Mouse (Mus musculus) adrenal gland, postnatal 36 days (tissue): ENCODE measurements around the gene Hnrnpa3. TPM values are rescaled to one million over a fixed set of nuclear protein-coding genes. Genes with fewer than 3 reads are reported as not detected.

Experiments used
- DNase-seq, 2 experiments: peaks; one replicate each; pipeline ENCODE4 v3.0.0; 2021; ENCODE audit warnings: mixed read lengths in 1 of 2
- microRNA-seq: library from miRNA; unstranded; fragments of <30 nt; microRNA quantifications from one replicate; pipeline ENCODE4 v1.2.0, GENCODE M21; 2021
- total RNA-seq, 2 experiments: library from RNA; stranded (reverse); gene quantifications; 2 replicates each; pipeline ENCODE4 v1.2.3; 2021

The Hnrnpa3 gene
- total RNA-seq, 2 experiments from 2014 or later, result 389 to 435 TPM

DNA sequence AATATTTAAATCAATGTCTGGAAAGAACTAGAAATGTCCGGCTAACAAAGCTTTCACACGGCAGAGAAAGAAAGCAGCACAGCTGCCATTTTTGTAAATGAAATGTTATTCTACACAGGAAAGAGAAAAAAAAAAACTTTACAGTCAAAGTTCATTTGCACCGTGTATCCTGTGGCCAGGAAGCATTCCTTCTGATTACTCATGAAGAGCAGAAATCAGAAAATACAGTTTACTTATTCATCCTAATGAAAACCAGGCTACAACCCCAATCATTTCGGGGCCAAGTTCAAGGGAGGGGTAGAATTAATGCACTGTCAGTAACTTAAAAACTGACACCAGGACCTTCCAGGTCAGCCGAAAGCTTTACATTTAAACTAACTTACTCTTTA, 43.5 kb downstream of the Hnrnpa3 start:
- DNase-seq, result no peak

DNA sequence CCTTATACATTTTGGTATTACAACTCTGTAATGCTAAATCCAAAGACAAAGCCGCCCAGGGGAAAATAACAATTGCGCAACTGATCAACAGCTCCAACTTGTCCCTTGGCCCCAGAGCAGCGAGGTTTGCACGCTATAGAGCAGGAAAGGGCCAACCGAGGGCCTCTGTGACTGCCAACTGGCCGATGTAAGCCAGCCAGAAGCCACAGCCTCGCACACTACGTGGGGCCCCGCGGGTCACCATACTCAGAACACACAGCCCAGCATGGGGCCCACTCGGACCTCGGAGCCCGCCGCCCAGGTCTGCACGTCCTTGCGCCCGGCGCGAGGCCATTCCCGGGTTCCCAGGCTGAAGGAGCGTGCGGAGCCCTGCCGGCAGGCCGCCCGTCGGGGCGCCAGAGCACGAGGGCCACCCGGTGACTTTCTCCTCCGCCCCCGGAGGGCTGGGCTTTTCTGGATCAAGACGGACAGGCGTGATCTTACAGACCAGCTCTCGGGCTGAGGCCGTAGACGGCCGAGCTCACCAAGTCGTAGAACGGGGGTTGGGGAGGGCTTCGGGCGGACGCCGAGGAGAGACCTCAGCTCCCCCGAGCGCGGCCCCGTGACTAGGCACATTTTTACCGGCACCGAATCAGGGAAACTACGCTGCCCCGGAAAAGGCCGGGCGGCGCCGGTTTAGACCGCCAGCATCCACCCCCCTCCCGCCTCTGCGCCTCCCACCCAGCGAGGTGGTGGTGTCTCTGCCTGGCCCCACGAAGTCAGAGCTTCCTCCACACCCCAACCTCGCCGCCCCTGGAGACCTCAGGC, 44.5 kb downstream of the Hnrnpa3 start:
- peak; percentile 94 to 95 for DNase-seq

DNA sequence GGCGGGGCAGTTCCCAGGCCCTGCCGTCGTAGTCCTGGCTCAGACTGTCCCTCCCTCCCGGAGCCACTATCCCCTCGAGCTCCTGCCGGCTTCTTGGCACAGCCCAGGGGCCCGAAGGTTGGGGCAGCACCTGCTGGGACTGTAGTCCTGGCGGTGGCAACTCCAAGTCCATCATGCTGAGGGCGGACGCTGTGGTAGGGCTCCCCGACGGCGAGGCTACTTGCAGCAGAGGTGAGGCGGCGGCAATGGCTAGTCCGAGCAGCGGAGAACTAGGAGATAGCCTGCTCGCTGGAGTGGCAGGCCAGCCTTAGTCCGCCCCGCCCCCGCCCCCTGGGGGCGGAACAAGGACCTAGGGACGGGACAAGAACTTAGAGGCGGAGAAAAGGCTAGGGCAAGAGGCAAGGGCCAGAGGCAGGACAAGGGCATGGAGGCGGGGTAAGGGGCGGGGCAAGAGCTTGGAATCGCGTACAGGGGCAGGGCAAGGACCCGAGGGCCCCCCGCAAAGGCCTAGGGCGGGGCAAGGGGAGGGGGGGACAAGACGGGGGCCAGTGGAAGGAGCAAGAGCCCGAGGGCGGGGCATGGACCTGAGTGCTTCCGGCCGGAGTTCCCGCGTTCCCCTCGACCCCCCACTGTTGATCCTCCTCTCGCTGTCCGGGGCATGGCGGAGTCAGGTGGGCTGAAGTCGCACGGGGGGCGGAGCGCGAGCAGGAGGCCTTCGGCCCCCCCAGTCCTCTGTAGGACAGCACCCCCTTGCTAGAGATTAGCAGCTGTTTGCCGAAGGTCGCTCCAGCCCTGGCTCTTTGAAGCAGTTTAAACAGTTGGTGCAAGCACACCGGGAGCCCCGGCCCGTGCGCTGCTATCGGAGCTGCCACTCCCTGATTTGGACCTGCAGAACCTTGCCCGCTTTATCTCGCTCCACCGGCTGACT, 45.4 kb downstream of the Hnrnpa3 start, which contains the start of gene Nfe2l2:
TSS of gene Nfe2l2 (minus strand) at position 408 of the 928 bp plus-strand sequence.
- DNase-seq, result peak; percentile 100

DNA sequence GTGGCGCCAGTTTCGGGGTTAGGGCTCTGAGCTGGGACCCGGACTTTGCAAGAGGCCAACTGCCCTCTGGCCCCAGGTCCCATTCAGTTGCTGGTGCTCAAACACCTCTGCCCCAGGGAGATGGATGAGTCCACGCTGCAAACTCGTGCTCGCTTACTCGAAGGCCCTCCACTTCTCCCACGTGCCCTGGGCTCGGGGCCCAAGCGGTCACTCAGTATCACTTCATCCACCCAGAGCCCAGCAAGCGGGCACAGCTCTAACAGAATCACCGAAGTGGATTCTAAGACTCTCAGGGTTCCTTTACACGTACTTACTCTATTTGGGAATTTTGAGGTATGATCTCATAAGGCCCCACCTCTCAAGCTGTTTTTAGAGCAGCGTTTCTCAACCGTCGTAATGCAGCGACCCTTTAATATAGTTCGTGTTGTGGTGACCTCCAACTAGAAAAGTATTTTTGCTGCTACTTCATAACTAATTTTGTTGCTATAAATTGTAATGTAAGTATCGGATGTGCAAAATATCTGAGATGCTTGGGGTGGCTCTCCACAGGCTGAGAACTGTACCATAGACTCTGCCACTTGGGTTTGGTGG, 46.2 kb downstream of the Hnrnpa3 start:
- peak; percentile 68 to 78 for DNase-seq

DNA sequence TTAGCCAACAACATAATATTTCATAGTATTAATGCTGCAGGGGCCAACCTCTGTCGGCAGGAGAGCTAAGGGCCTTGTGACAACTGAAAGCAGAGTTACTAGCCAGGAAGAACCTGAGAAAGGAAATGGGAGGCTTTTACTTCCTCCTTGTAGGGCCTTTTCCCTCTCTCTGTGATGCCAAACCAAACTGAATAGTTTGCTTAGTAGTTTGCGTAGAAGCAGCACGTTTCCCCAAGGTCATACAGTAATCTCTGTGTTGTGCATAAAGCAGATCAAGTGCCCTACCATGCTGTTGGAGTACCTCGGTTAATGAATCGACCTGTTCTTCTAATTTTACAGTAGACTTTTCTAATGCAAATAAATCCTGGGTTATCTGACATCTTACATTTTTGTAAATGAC, 47.4 kb downstream of the Hnrnpa3 start:
- no peak for DNase-seq

DNA sequence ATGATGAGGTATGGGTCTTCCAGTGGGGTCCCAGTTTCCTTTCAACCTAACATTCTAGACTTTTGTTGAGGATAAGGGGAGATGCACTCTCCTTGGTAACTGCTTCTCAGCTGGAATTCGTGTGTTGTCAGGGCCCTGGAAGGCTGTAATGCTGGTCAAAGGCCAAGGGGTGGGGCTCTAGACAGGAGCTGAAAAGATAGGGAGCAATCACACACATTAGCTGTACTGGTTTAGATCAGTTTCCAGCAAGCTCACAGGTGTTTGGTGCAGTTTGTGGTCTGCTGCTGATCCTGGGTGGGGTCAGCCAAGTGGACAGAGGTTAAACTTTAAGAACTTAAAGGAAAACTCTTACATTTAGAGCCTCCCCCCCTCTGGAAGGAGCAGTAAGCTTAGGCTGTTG, 48.4 kb downstream of the Hnrnpa3 start:
- peak in 1 of 2 experiments; percentile 42 for DNase-seq

DNA sequence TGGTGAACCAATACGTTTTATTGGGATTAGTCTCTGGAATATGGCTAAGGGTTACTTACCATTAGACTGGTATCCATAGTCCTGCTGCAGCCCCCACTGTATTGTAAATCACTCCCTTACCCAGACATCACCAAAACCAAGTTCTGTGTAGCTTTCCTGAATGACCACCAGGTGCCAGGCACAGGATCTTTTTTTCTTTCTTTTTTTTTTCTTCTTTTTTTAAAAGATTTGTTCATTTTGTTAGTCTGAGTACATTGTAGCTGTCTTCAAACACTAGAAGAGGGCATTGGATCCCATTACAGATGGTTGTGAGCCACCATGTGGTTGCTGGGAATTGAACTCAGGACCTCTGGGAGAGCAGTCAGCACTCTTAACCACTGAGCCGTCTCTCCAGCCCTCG, 54.0 kb downstream of the Hnrnpa3 start:
- DNase-seq, result no peak

DNA sequence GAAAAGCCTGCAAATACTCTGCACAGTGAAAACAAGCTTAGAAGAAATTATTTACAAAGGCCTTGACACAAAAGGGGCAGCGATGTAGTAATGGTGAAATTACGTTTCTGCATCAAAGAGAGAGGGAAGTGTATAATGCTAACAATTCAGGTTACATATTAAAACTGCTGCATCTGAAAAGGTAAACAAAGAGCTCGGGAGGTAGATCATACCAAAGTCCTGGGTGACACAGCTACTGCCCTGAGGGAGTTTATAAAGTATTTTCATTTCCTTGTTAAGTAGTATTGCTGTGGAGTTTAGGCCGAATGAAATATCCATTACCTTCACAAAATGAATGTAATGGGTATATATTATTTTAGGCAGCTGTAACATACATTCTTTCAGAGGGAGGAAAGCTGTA, 55.7 kb downstream of the Hnrnpa3 start:
- no peak for DNase-seq

DNA sequence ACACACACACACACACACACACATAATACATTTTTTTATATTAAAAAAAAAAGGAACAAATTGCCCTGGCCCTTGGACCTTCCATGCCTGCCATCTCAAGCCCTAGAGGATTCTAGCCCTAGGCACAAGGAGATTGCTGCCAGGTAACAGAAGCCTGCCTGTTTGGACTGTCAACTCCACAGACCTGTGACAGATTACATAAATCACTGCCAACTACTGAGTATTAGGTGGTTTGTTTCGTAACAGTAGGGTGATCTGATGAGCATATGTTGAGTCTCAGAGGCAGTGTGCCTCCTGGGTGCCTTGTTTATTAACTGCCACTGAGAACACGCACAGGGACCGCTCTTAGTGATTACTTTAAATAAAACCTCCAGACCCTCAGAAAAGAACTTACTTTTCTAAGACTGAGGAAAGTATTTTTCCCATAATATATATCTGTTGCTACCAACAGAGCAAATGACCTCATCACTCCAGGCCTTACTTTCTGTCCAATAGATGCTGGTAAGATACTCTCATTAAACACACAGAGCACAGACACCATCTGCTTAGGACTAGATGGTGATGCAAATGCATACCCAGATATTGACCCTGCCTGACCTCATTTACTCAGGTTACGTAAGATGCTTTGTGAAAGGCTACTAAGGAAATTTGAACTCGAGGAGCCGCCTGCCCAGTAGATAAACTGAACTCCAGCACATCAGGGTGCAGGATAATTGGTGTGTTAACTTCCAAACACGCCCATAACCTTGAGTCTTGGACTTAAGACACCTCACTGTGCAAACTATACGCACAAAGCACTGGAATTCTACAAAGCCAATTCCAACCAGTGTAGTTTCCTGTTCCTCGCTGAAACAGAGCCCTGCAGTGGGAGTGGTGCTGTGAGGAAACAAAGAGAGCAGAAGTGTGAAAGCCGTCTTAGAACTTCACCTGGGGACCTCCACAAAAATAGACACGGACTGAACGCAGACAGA, 57.3 kb downstream of the Hnrnpa3 start:
- DNase-seq, result no peak

Small RNAs within 50 kb of the gene (microRNA-seq; reads per million reads assigned to microRNA genes)
- not detected for gene Gm24574

Other genes with a start within 250 kb of the Hnrnpa3 start
- 100 to 1,000 TPM; 120 to 130 TPM for gene Nfe2l2, start 45.4 kb downstream of the Hnrnpa3 start, total RNA-seq
- gene Agps, start 172.9 kb downstream of the Hnrnpa3 start, total RNA-seq, result 10 to 100 TPM; 41.1 to 44.8 TPM